In the genomic region with DNA sequence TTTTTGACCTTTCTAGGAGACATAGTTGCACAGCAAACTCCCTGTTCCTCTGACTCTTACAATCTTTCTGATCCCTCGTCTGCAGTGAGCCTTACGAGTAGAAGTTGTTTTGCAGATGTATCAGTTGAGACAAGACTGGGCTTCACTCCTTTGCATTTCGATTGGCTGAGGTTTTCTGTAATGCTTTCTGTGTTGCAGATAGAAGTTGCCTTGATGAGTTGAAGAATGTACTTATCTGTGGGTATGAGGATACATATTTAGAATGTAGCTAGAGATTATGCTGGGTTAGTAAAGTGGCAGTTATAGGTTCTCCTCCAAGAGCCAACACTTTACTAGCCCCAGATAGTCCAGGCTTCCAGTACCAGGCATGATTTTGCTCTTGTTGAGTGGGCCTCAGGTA, we compare ENCODE assay signal across 22 mouse cellular contexts.
DNase-seq lines count a peak whose midpoint lies in the region; ATAC-seq and TF ChIP-seq lines count a peak whose summit lies in the region.
"Had no signal": no experiment of that assay in that cellular context is flagged by ENCODE, and none has a peak within 500 bp of the region (broad histone marks: within the 10 kb centered on the region; RNA-seq: fewer than 3 reads in every experiment).

No protein-coding gene starts in this region.

- H3K27ac ChIP-seq in heart, embryonic 10.5 days = peak overlapping the region; percentile 33; the same call in 1 of the 2 replicates
- no peak overlapping the region for H3K27ac ChIP-seq in liver, embryonic 14.5 days
- no peak overlapping the region for H3K27ac ChIP-seq in liver, postnatal 0 days (ENCODE audit: low read depth)
- peak overlapping the region; percentile 60; the same call in 1 of the 2 replicates for H3K27ac ChIP-seq in MEL (ENCODE audit: control insufficient read depth, low read depth, low read length)
- H3K27ac ChIP-seq: embryonic facial prominence, embryonic 10.5 days; embryonic facial prominence, embryonic 12.5 days; forebrain, embryonic 13.5 days; forebrain, embryonic 15.5 days had no signal

- intact Hi-C loops in heart, postnatal 36 days (cut with DNase I) = no loop called here
- intact Hi-C loops in left cerebral cortex, postnatal 36 days (cut with DNase I) = no loop called here

- no peaks in the 10 kb centered on the region for H3K9me3 ChIP-seq in heart, embryonic 10.5 days
- no peaks in the 10 kb centered on the region for H3K9me3 ChIP-seq in liver, embryonic 14.5 days (ENCODE audit: control insufficient read depth, low read length)
- H3K9me3 ChIP-seq in liver, postnatal 0 days (ENCODE audit: low read length) = no peaks in the 10 kb centered on the region
- H3K9me3 ChIP-seq in MEL (replicated peaks; ENCODE audit: insufficient read depth, low read length) = no peaks in the 10 kb centered on the region
- H3K9me3 ChIP-seq: embryonic facial prominence, embryonic 10.5 days; embryonic facial prominence, embryonic 12.5 days; forebrain, embryonic 13.5 days; forebrain, embryonic 15.5 days had no signal

- no peak for TF ChIP-seq RAD21 in MEL (IDR thresholded peaks at IDR 0.05; ENCODE audit: low read depth, low read length)

- H3K9ac ChIP-seq in liver, embryonic 14.5 days (replicated peaks) = no peak overlapping the region
- no peak overlapping the region for H3K9ac ChIP-seq in liver, postnatal 0 days (replicated peaks)
- H3K9ac ChIP-seq in MEL (ENCODE audit: control insufficient read depth, low read depth, low read length, poor library complexity, severe bottlenecking) = no peak overlapping the region
- H3K9ac ChIP-seq: embryonic facial prominence, embryonic 12.5 days; forebrain, embryonic 13.5 days; forebrain, embryonic 15.5 days had no signal

- H3K27me3 ChIP-seq in heart, embryonic 10.5 days (ENCODE audit: insufficient read depth, poor library complexity, severe bottlenecking) = no peaks in the 10 kb centered on the region
- no peaks in the 10 kb centered on the region for H3K27me3 ChIP-seq in liver, embryonic 14.5 days (ENCODE audit: control insufficient read depth, insufficient read depth, low read length)
- no peaks in the 10 kb centered on the region for H3K27me3 ChIP-seq in liver, postnatal 0 days (ENCODE audit: insufficient read depth, low read length)
- H3K27me3 ChIP-seq in MEL (ENCODE audit: control insufficient read depth in 1 of 2, insufficient read depth in 2 of 2, low read length in 2 of 2) = no peaks in the 10 kb centered on the region
- H3K27me3 ChIP-seq: embryonic facial prominence, embryonic 12.5 days; forebrain, embryonic 13.5 days; forebrain, embryonic 15.5 days; Patski had no signal

- no peak for TF ChIP-seq POLR2A in MEL (IDR thresholded peaks at IDR 0.05; ENCODE audit: control insufficient read depth in 1 of 2, insufficient read depth in 1 of 2, low read depth in 1 of 2, low read length in 2 of 2, poor library complexity in 1 of 2)

- no peak; the same call in 1 of the 2 replicates for TF ChIP-seq EP300 in liver, embryonic 14.5 days (IDR thresholded peaks at IDR 0.05; ENCODE audit: low read depth)
- TF ChIP-seq EP300 in liver, postnatal 0 days (IDR thresholded peaks at IDR 0.05; ENCODE audit: low read depth) = no peak
- peak; percentile 76 to 83; a peak in 3 of 4 replicates for TF ChIP-seq EP300 in MEL (IDR thresholded peaks at IDR 0.05; ENCODE audit: low read depth in 1 of 2, low read length in 2 of 2)

- no peaks in the 10 kb centered on the region for H3K79me2 ChIP-seq in MEL (ENCODE audit: control insufficient read depth, insufficient read depth, low read length, poor library complexity)

- ATAC-seq in liver, embryonic 14.5 days (ENCODE audit: insufficient read depth) = peak; percentile 33; the same call in 1 of the 2 replicates
- ATAC-seq in liver, postnatal 0 days = no peak
- ATAC-seq in megakaryocyte progenitor cell, adult 5-6 weeks (replicated peaks; ENCODE audit: poor library complexity) = peak; percentile 56
- ATAC-seq: activated CD4-positive, CD25-positive, alpha-beta regulatory T cell, adult 4 months; forebrain, embryonic 13.5 days; forebrain, embryonic 15.5 days; Patski had no signal

- WGBS in heart, embryonic 10.5 days = 85% methylated on average over 3 of the region's 3 CpGs
- 21% methylated on average over 3 of the region's 3 CpGs for WGBS in liver, embryonic 14.5 days (ENCODE audit: insufficient replicate concordance)
- 53% methylated on average over 3 of the region's 3 CpGs for whole genome bisulfite sequencing in liver, postnatal 0 days (ENCODE audit: insufficient replicate concordance)

- no peaks in the 10 kb centered on the region for H3K36me3 ChIP-seq in heart, embryonic 10.5 days
- no peaks in the 10 kb centered on the region for H3K36me3 ChIP-seq in liver, embryonic 14.5 days (replicated peaks; ENCODE audit: control insufficient read depth, insufficient read depth, low read depth)
- no peaks in the 10 kb centered on the region for H3K36me3 ChIP-seq in liver, postnatal 0 days (replicated peaks; ENCODE audit: insufficient read depth, low read length)
- H3K36me3 ChIP-seq in MEL (ENCODE audit: control insufficient read depth in 1 of 2, insufficient read depth in 2 of 2, low read length in 2 of 2) = peaks cover 0 to 23% of the 10 kb centered on the region in 2 experiments; a peak in 2 of 4 replicates
- H3K36me3 ChIP-seq: embryonic facial prominence, embryonic 10.5 days; embryonic facial prominence, embryonic 12.5 days; forebrain, embryonic 15.5 days had no signal

- no peak for TF ChIP-seq CTCF in liver, embryonic 14.5 days (IDR thresholded peaks at IDR 0.05; ENCODE audit: low read depth)
- TF ChIP-seq CTCF in liver, postnatal 0 days (IDR thresholded peaks at IDR 0.05; ENCODE audit: low read depth) = no peak
- no peak for TF ChIP-seq CTCF in MEL (IDR thresholded peaks at IDR 0.05 in 2 of 3, conservative IDR thresholded peaks at IDR 0.05 in 1 of 3; ENCODE audit: control insufficient read depth in 1 of 3, insufficient read depth in 1 of 3, low read depth in 2 of 3, low read length in 3 of 3, poor library complexity in 1 of 3, severe bottlenecking in 1 of 3)

- no peak overlapping the region for H3K4me3 ChIP-seq in heart, embryonic 10.5 days
- H3K4me3 ChIP-seq in liver, embryonic 14.5 days (ENCODE audit: insufficient read depth in 1 of 2, low read depth in 2 of 2, low read length in 2 of 2) = no peak overlapping the region
- no peak overlapping the region for H3K4me3 ChIP-seq in liver, postnatal 0 days (ENCODE audit: low read depth, low read length)
- H3K4me3 ChIP-seq in MEL (ENCODE audit: control insufficient read depth in 1 of 2, insufficient read depth in 1 of 2, low read depth in 2 of 2, low read length in 2 of 2) = no peak overlapping the region
- H3K4me3 ChIP-seq: embryonic facial prominence, embryonic 10.5 days; embryonic facial prominence, embryonic 12.5 days; forebrain, embryonic 13.5 days; forebrain, embryonic 15.5 days had no signal

- H3K4me2 ChIP-seq in liver, embryonic 14.5 days (ENCODE audit: low read depth) = no peak overlapping the region
- no peak overlapping the region for H3K4me2 ChIP-seq in liver, postnatal 0 days (ENCODE audit: low read depth, low read length)
- H3K4me2 ChIP-seq: embryonic facial prominence, embryonic 12.5 days; forebrain, embryonic 13.5 days; forebrain, embryonic 15.5 days had no signal

- peaks cover 60% of the 10 kb centered on the region for H3K4me1 ChIP-seq in heart, embryonic 10.5 days
- H3K4me1 ChIP-seq in liver, embryonic 14.5 days (replicated peaks; ENCODE audit: control insufficient read depth in 2 of 2, insufficient read depth in 2 of 2, low read length in 1 of 2) = peaks cover 2 to 36% of the 10 kb centered on the region in 2 experiments; a peak in 3 of 4 replicates
- peaks cover 28% of the 10 kb centered on the region for H3K4me1 ChIP-seq in liver, postnatal 0 days (ENCODE audit: insufficient read depth)
- peaks cover 16 to 24% of the 10 kb centered on the region in 2 experiments for H3K4me1 ChIP-seq in MEL (ENCODE audit: control insufficient read depth in 1 of 2, insufficient read depth in 2 of 2, low read length in 2 of 2)

- DNase-seq in heart, embryonic 10.5 days (ENCODE audit: low spot score) = no peak
- DNase-seq in heart, postnatal 36 days = no peak
- DNase-seq in liver, embryonic 14.5 days (ENCODE audit: low read depth in 3 of 3, low spot score in 3 of 3) = no peak
- DNase-seq in liver, postnatal 0 days = no peak
- peak; percentile 58 for DNase-seq in MEL (ENCODE audit: low read depth, low spot score)
- DNase-seq in left cerebral cortex, adult 9 months (ENCODE audit: low spot score in 2 of 2) = no peak
- no peak for DNase-seq in left cerebral cortex, postnatal 36 days (ENCODE audit: low spot score in 2 of 2)
- DNase-seq: adrenal gland, adult 8-10 months; adrenal gland, postnatal 14 days; adrenal gland, postnatal 36 days; cerebellum, adult 11-12 months; cerebellum, adult 2 months; cerebellum, adult 9-10 months; cerebellum, postnatal 10 days; cerebellum, postnatal 25 days had no signal

TF ChIP-seq in MEL, 35 proteins besides CTCF, POLR2A, EP300 and RAD21 (continues in another document):
- TF ChIP-seq POLR2AphosphoS5 (IDR thresholded peaks at IDR 0.05; ENCODE audit: borderline replicate concordance, low read depth, low read length) = no peak
- no peak for TF ChIP-seq NRF1 (IDR thresholded peaks at IDR 0.05; ENCODE audit: insufficient read depth, low read depth, low read length, poor library complexity, severe bottlenecking)
- no peak for TF ChIP-seq RCOR1 (IDR thresholded peaks at IDR 0.05; ENCODE audit: low read depth, low read length)
- no peak for TF ChIP-seq SMC3 (IDR thresholded peaks at IDR 0.05; ENCODE audit: low read depth, low read length)
- TF ChIP-seq MYC (IDR thresholded peaks at IDR 0.05; ENCODE audit: low read depth, low read length) = no peak
- TF ChIP-seq KAT2A (conservative IDR thresholded peaks at IDR 0.05; ENCODE audit: low read depth, low read length) = no peak
- no peak for TF ChIP-seq CHD2 (IDR thresholded peaks at IDR 0.05; ENCODE audit: low read length)
- TF ChIP-seq ZKSCAN1 (IDR thresholded peaks at IDR 0.05; ENCODE audit: low read depth, low read length) = no peak
- peak; percentile 71 for TF ChIP-seq TCF12 (IDR thresholded peaks at IDR 0.05; ENCODE audit: low read depth, low read length)
- TF ChIP-seq BHLHE40 (IDR thresholded peaks at IDR 0.05; ENCODE audit: borderline replicate concordance, low read depth, low read length) = no peak
- no peak for TF ChIP-seq MYB (IDR thresholded peaks at IDR 0.05; ENCODE audit: low read depth, low read length)
- no peak for TF ChIP-seq CHD1 (IDR thresholded peaks at IDR 0.05; ENCODE audit: low read depth, low read length)
- no peak for TF ChIP-seq TBP (IDR thresholded peaks at IDR 0.05; ENCODE audit: low read depth, low read length)
- no peak for TF ChIP-seq ZC3H11A (IDR thresholded peaks at IDR 0.05; ENCODE audit: low read depth, low read length)
- TF ChIP-seq JUND (IDR thresholded peaks at IDR 0.05; ENCODE audit: low read depth, low read length) = no peak
- no peak for TF ChIP-seq HCFC1 (IDR thresholded peaks at IDR 0.05; ENCODE audit: low read depth, low read length)
- TF ChIP-seq ELF1 (IDR thresholded peaks at IDR 0.05; ENCODE audit: low read depth, low read length) = no peak
- peak; percentile 54; the same call in 1 of the 2 replicates for TF ChIP-seq GATA1 (IDR thresholded peaks at IDR 0.05; ENCODE audit: low read depth, low read length)
- no peak for TF ChIP-seq ZMIZ1 (IDR thresholded peaks at IDR 0.05; ENCODE audit: low read depth, low read length)

Comparison
In these comparisons a context has a peak if more than half of its experiments do, and no peak if none do; other contexts are left out.
1. H3K27ac ChIP-seq: peak in heart, embryonic 10.5 days (single experiment) and MEL (single experiment); none in liver, embryonic 14.5 days (single experiment) and liver, postnatal 0 days (single experiment).